Mouse (Mus musculus) liver, embryonic 18 days (tissue): ENCODE data around the gene Efna2. TPM values are rescaled to one million over a fixed set of nuclear protein-coding genes. Genes with fewer than 3 reads are reported as not detected.

ENCODE experiments used
- polyA plus RNA-seq: library from polyadenylated mRNA; depleted of rRNA; stranded (reverse); fragments of >200 nt; gene quantifications from 2 replicates; pipeline ENCODE4 v1.2.3, GENCODE M21; 2012; rRNA removed

The Efna2 gene
- polyA plus RNA-seq, result 0.31 and 0.38 TPM in 2 replicates

DNA sequence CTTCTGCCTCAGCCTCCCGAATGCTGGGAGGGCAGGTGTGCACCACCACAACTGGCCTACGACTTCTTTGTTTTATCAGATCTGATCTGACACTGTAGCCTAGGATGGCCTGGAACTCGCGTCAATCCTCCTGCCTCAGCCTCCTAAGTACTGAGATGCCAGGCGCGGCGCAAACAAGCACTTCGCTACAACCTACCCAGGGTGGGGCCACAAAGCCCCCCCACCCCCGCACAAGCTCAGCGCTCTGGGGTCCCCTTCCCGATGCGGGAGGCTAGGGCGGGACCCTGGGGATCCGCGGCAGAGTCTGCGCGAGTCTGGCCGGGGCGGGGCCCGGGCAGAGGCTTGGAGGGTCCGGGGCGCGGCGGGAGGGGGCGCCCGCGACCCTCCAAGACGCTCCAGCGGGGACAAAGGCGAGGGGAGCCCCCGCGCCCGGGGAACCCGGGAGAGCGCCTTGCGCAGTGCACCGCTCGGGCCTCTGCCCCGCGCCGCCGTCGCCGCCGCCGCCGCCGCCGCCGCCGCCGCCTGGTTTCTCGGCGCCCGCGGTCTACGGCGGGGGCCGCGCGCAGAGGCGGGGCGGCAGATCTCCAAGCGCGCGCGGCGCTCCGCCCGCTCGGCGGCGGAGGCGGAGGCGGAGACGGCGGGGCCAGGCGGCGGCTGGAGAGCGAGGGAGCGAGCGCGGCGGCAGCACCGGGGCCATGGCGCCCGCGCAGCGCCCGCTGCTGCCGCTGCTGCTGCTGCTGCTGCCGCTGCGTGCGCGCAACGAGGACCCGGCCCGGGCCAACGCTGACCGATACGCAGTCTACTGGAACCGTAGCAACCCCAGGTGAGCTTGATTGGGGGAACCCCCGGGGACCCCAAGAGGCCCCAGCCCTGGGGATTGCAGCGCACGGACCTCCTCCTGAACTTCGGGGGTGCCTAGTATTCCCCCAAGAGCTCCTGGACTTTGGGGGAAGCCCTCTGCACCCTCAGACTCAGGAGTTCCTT is at the start of gene Efna2:
TSS of gene Efna2 (plus strand) at position 415 of the 984 bp plus-strand sequence.

GRCm38 (mm10) chr10:80138553-80139438 is 40.5 kb upstream of the Efna2 start, which contains the start of gene Atp5d:
Gene Atp5d (plus strand): TSS chr10:80138632.

DNA sequence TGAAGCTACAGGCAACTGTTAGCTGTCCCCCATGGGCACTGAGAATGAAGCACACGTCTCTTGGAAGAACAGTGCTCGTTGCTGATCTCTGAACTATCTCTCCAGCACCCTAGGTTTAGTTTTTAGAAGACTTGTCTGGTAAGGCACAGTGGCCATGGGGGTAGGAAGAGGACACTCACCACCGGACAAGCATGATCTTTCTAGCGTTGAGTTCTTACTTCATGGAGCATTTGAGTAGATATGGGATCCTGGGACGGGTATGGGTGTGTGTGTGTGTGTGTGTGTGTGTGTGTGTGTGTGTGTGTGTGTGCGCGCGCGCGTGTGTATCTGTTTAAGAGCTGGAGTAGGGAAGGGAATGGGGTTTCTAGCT is 38.6 kb upstream of the Efna2 start, which contains the start of gene Cbarp:
TSS of gene Cbarp (minus strand) at position 170 of the 370 bp plus-strand sequence.

GRCm38 (mm10) chr10:80147719-80148601 is 31.3 kb upstream of the Efna2 start, which contains the start of gene Midn:
Gene Midn (plus strand): TSS chr10:80148272.

DNA sequence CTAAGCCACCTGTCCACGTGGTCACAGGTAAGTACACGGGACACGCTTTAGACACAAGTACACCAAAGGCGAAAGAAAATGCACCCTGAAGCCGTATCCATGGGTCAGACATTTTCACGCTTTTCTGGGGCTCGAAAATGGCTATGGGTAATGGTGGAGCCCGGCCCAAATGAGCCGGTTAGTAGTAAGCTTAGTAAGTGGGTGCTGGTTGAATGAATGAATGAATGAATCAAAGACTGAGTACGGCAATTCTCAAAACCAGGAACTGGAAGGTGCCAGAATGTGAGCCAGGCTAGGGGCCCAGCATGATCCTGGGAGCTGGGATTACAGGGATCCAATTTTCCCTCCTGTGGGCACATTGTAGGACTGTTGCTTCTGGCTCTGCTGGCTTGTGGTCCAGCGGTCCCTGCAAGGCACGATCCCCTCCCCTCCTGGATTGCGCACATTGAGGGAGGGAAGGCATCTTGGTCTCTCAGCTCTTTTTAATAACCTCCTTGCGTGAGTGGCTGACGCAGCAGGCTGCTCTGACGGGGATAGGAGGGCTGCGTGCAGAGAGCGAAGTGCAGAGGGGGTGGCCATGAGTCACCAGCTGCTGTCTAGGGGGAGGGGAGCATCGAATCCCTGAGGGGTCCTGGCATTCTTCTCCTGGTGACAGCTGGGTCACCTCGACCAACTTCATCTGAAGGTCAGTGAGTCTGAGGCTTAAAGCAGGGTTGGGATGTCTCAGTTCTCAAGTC is 13.7 kb upstream of the Efna2 start, which contains the start of gene Cirbp:
TSS of gene Cirbp (plus strand) at position 594 of the 737 bp plus-strand sequence.

DNA sequence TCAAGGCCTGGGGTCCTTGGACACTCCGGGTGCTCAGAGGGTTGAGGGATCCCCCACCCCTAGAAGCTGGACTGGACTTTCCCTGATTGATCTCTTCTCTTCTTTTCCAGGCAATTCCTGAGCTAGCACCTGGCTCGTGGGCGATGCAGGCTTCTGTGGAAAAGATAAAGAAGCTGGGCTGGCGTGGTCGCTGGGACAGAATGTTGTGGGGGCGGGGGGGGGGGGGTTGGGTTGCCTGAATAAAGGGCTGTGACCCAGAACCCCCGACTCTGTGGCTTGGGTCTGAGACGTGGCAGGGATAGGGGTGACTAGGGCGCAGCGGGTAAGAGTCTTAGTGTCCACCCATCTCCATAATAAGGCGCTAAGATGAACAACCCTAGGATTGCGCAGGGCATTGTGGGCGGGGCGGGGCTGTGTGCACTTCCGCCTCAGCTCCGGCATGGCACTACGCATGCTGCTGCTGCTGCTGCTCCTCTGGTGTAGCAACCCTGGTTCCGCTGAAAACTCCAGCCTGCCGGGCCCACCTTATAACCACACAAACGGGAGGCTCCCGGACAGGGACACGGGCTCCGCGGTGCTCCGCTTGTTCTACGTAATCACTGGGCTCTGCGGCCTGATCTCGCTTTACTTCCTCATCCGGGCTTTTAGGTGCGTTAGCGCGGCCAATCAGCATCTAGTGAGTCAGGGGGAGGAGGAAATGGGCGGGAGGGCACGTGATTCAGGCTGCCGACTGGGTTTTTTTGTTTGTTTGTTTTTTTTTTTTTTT is 6.6 kb upstream of the Efna2 start, which contains the start of gene 1600002K03Rik:
TSS of gene 1600002K03Rik (plus strand) at position 418 of the 766 bp plus-strand sequence.

GRCm38 (mm10) chr10:80226416-80227165 is 47.3 kb downstream of the Efna2 start, which contains the start of gene Mum1:
Gene Mum1 (plus strand): TSS chr10:80226434.

Other genes with a start within 250 kb of the Efna2 start
- gene Wdr18, start 219.3 kb upstream of the Efna2 start, polyA plus RNA-seq, result 18.3 and 20.3 TPM in 2 replicates
- not detected in 2 replicates for gene Grin3b, start 208.8 kb upstream of the Efna2 start, polyA plus RNA-seq
- gene Tmem259, start 195.2 kb upstream of the Efna2 start, polyA plus RNA-seq, result 66.7 and 79.1 TPM in 2 replicates
- gene Cnn2, start 190.9 kb upstream of the Efna2 start, polyA plus RNA-seq, result 28.0 and 28.2 TPM in 2 replicates
- gene Abca7, start 183.0 kb upstream of the Efna2 start, polyA plus RNA-seq, result 6.1 and 7.9 TPM in 2 replicates
- 23.6 and 31.2 TPM in 2 replicates for gene Arhgap45, start 162.8 kb upstream of the Efna2 start, polyA plus RNA-seq
- gene Polr2e, start 139.7 kb upstream of the Efna2 start, polyA plus RNA-seq, result 79.7 and 92.0 TPM in 2 replicates
- 324 and 335 TPM in 2 replicates for gene Gpx4, start 132.3 kb upstream of the Efna2 start, polyA plus RNA-seq
- 10.4 and 13.9 TPM in 2 replicates for gene Sbno2, start 73.9 kb upstream of the Efna2 start, polyA plus RNA-seq
- gene Stk11, start 63.7 kb upstream of the Efna2 start, polyA plus RNA-seq, result 63.7 and 77.6 TPM in 2 replicates
- 289 and 291 TPM in 2 replicates for gene Atp5d, start 40.9 kb upstream of the Efna2 start, polyA plus RNA-seq
- gene Cbarp, start 38.6 kb upstream of the Efna2 start, polyA plus RNA-seq, result 0.83 and 0.97 TPM in 2 replicates
- 9.9 and 11.3 TPM in 2 replicates for gene Midn, start 31.2 kb upstream of the Efna2 start, polyA plus RNA-seq
- 24.2 and 30.3 TPM in 2 replicates for gene Cirbp, start 13.5 kb upstream of the Efna2 start, polyA plus RNA-seq
- 5.5 and 6.2 TPM in 2 replicates for gene 1600002K03Rik, start 6.5 kb upstream of the Efna2 start, polyA plus RNA-seq
- gene Mum1, start 47.0 kb downstream of the Efna2 start, polyA plus RNA-seq, result 12.0 and 12.6 TPM in 2 replicates
- 210 and 248 TPM in 2 replicates for gene Ndufs7, start 69.6 kb downstream of the Efna2 start, polyA plus RNA-seq
- gene Gamt, start 81.5 kb downstream of the Efna2 start, polyA plus RNA-seq, result 121 and 130 TPM in 2 replicates
- gene Dazap1, start 82.0 kb downstream of the Efna2 start, polyA plus RNA-seq, result 53.8 and 62.0 TPM in 2 replicates
- gene Rps15, start 113.0 kb downstream of the Efna2 start, polyA plus RNA-seq, result 1,560 and 1,972 TPM in 2 replicates
- 0.03 and 0.05 TPM in 2 replicates for gene Apc2, start 116.5 kb downstream of the Efna2 start, polyA plus RNA-seq
- gene 2310011J03Rik, start 141.1 kb downstream of the Efna2 start, polyA plus RNA-seq, result 18.0 and 18.1 TPM in 2 replicates
- 9.3 and 9.5 TPM in 2 replicates for gene Pcsk4, start 150.0 kb downstream of the Efna2 start, polyA plus RNA-seq
- 35.1 and 42.1 TPM in 2 replicates for gene Reep6, start 150.5 kb downstream of the Efna2 start, polyA plus RNA-seq
- 2.4 and 3.2 TPM in 2 replicates for gene Adamtsl5, start 168.9 kb downstream of the Efna2 start, polyA plus RNA-seq
- gene Plk5, start 177.0 kb downstream of the Efna2 start, polyA plus RNA-seq, result 0.42 and 0.46 TPM in 2 replicates
- 2.4 and 2.5 TPM in 2 replicates for gene Mex3d, start 208.2 kb downstream of the Efna2 start, polyA plus RNA-seq
- 54.7 and 60.4 TPM in 2 replicates for gene Mbd3, start 220.1 kb downstream of the Efna2 start, polyA plus RNA-seq
- gene Uqcr11, start 227.3 kb downstream of the Efna2 start, polyA plus RNA-seq, result 756 and 889 TPM in 2 replicates